Mouse (Mus musculus) heart, postnatal 0 days (tissue): ENCODE data around the gene Adat2. TPM values are rescaled to one million over a fixed set of nuclear protein-coding genes. Genes with fewer than 3 reads are reported as not detected.

Experiments
- ATAC-seq: fragments of 200-750 bp; cut with Nextera tagmentation; 2 replicates; pipeline ENCODE4 v1.8.0; 2017; ENCODE audit warnings: low read depth, moderate number of reproducible peaks, moderate library complexity; ENCODE audit not compliant: insufficient read depth
- DNase-seq: peaks from one replicate; pipeline ENCODE4 v3.0.0-alpha.2; 2016; ENCODE audit warnings: low spot score
- H3K27ac ChIP-seq: fragments of 300-500 bp; sonication (generic); 2 replicates; pipeline ENCODE4 v1.5.1; 2014; ENCODE audit warnings: low read depth, mild to moderate bottlenecking
- H3K27me3 ChIP-seq: fragments of 300-500 bp; sonication (generic); 2 replicates; pipeline ENCODE4 v1.6.1; 2014; ENCODE audit warnings: low read length, mixed read lengths; ENCODE audit not compliant: control insufficient read depth, insufficient read depth
- H3K36me3 ChIP-seq: fragments of 300-500 bp; sonication (generic); replicated peaks from 2 replicates; pipeline ENCODE4 v1.6.1; 2014; ENCODE audit warnings: low read length, mixed read lengths; ENCODE audit not compliant: control insufficient read depth, insufficient read depth
- H3K4me1 ChIP-seq: fragments of 300-500 bp; sonication (generic); 2 replicates; pipeline ENCODE4 v1.6.1; 2014; ENCODE audit warnings: antibody characterized with exemption; ENCODE audit not compliant: control insufficient read depth, insufficient read depth
- H3K4me2 ChIP-seq: fragments of 300-500 bp; sonication (generic); 2 replicates; pipeline ENCODE4 v1.6.1; 2014; ENCODE audit warnings: low read depth, mild to moderate bottlenecking, low read length, moderate library complexity
- H3K4me3 ChIP-seq: fragments of 300-500 bp; sonication (generic); 2 replicates; pipeline ENCODE4 v1.5.1; 2014; ENCODE audit warnings: low read depth, low read length
- H3K9ac ChIP-seq: fragments of 300-500 bp; sonication (generic); replicated peaks from 2 replicates; pipeline ENCODE4 v1.6.1; 2014; ENCODE audit warnings: low read depth, low read length, mixed read lengths
- H3K9me3 ChIP-seq: fragments of 300-500 bp; sonication (generic); replicated peaks from 2 replicates; pipeline ENCODE4 v1.6.1; 2016; ENCODE audit warnings: low read length; ENCODE audit not compliant: control insufficient read depth
- CTCF ChIP-seq: IDR thresholded peaks from 2 replicates; pipeline ENCODE4 v1.5.1; 2016; ENCODE audit warnings: antibody characterized with exemption, control low read depth, low read depth
- EP300 ChIP-seq: IDR thresholded peaks from 2 replicates; pipeline ENCODE4 v1.6.1; 2016; ENCODE audit warnings: antibody characterized with exemption, low read depth
- WGBS: fragments of 180-500 bp; shearing (Covaris S2); extraction: QIAGEN DNeasy Blood & Tissue Kit; methylation state at CpG from one replicate; pipeline ENCODE4 v1.1.7; 2014; 5-methylcytosine and 5-hydroxymethylcytosine counted together
- polyA plus RNA-seq: library from polyadenylated mRNA; unstranded; fragments of >200 nt; fragmentation: Nextera tagmentation; extraction: Ambion mirVana; gene quantifications from 2 replicates; pipeline ENCODE4 v1.2.1, GENCODE M21; 2015
- total RNA-seq: library from RNA; depleted of rRNA; stranded (reverse); fragments of >200 nt; gene quantifications from 2 replicates; pipeline ENCODE4 v1.2.3, GENCODE M21; 2014; ENCODE audit warnings: low replicate concordance

Gene Adat2
- total and polyA plus RNA-seq, 2 experiments from 2014 or later: 0.99 to 2.3 TPM

DNA sequence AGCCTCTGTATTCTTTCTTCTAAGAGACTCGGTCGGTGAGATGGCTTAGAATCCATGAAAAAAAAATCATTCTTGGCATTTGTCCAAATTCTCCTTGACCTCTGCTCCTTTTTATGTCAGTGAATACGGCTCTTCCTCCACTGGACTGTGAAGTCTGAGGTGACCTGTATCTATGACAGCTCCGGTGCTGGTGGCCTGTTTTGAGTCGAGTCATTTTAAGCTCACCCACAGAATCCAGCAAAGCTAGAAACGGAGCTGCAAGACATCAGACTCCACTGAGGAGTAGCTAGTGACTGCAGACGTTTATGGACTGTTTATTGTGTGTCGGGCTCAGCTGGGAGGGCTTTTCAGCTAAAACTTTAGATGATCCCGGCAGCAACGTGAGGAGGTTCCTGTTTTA, 19.3 kb downstream of the Adat2 start:
- no peak for ATAC-seq
- Histone ChIP-seq H3K36me3 (no peaks in the 10 kb centered on the region), H3K4me3 (no peak overlapping the region), H3K9ac (no peak overlapping the region), H3K4me1 (no peaks in the 10 kb centered on the region), H3K9me3 (no peaks in the 10 kb centered on the region), H3K4me2 (no peak overlapping the region), H3K27ac (no peak overlapping the region), H3K27me3 (no peaks in the 10 kb centered on the region)
- TF ChIP-seq CTCF (no peak), EP300 (no peak)
- 39% methylated on average over 10 of the region's 10 CpGs for WGBS
- no peak for DNase-seq

DNA sequence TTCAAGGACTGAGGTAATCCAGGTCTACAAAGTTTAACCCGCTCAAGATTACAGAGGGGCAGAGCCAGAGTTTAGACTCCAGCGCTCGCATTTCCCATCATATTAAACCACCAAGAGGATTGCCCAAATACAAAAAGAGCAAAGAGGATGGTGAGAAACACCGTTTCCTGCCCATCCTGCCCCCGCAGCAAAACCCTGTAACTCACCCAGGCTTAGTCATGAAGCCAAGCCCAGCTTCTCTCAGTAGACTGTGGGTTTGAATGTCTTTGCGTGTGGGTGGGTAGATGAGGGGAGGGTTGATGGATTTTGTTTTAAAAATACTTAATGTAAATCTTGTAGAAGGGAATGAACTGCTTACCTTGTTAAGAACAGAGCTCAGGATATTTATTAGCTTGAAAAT, 19.7 kb downstream of the Adat2 start:
- Histone ChIP-seq H3K27ac (no peak overlapping the region), H3K36me3 (no peaks in the 10 kb centered on the region), H3K4me2 (no peak overlapping the region), H3K9me3 (no peaks in the 10 kb centered on the region), H3K9ac (no peak overlapping the region), H3K4me3 (no peak overlapping the region), H3K4me1 (no peaks in the 10 kb centered on the region), H3K27me3 (no peaks in the 10 kb centered on the region)
- ATAC-seq: no peak
- WGBS: 82% methylated on average over 6 of the region's 6 CpGs
- no peak for DNase-seq
- no peak for TF ChIP-seq EP300
- TF ChIP-seq CTCF: no peak

DNA sequence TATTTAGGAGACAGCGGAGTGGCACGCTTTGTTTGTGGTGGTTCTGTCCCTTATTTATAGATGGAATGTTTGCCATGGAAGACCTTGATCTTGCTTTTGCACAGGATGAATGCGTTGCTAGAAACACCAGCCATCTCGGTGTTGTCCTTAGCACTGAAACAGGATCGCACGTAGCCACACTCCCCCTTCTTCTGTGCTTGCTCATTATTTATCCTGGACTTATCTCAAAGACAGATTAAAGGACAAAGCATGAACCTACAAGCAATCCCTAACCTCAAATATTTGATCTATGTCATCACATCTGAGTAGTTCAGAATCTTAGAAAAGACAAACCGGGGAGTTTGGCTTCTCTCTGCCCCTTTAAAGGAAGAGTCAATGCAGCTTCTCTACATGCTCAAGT, 24.4 kb downstream of the Adat2 start:
- no peaks in the 10 kb centered on the region for H3K27me3 ChIP-seq
- WGBS: 69% methylated on average over 7 of the region's 7 CpGs
- DNase-seq: no peak
- H3K4me3 ChIP-seq: no peak overlapping the region
- H3K9me3 ChIP-seq: no peaks in the 10 kb centered on the region
- H3K27ac ChIP-seq: no peak overlapping the region
- no peak overlapping the region for H3K9ac ChIP-seq
- no peak overlapping the region for H3K4me2 ChIP-seq
- no peaks in the 10 kb centered on the region for H3K36me3 ChIP-seq
- TF ChIP-seq CTCF (no peak), EP300 (no peak)
- H3K4me1 ChIP-seq: no peaks in the 10 kb centered on the region
- ATAC-seq: no peak

DNA sequence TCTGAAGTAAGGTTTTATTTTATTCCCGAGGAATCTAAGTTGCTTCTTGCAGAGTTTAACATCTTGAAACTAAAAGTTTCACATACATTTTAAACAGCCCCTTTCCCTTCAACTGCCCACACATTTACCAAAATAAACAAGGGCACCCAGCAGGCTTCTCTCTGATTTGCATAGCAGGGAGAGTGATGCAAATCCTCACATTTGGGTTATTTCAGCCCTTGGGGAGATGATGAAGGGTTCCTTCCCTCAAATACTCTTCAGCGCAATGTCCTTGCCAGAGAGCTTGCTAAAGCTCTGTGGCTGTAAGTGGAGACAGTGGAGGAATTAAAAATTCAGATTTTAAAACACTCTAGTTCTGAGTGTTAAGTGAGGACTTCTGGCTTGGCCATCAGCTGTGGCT, 35.2 kb downstream of the Adat2 start:
- no peaks in the 10 kb centered on the region for H3K4me1 ChIP-seq
- no peak overlapping the region for H3K4me2 ChIP-seq
- DNase-seq (no peak), ATAC-seq (no peak)
- TF ChIP-seq EP300: no peak
- no peak for TF ChIP-seq CTCF
- H3K9me3 ChIP-seq: peaks cover 4% of the 10 kb centered on the region; the same call in 1 of the 2 replicates
- no peaks in the 10 kb centered on the region for H3K36me3 ChIP-seq
- H3K9ac ChIP-seq: no peak overlapping the region
- no peak overlapping the region for H3K4me3 ChIP-seq
- H3K27ac ChIP-seq: no peak overlapping the region
- H3K27me3 ChIP-seq: no peaks in the 10 kb centered on the region
- WGBS: 52% methylated on average over 2 of the region's 2 CpGs

DNA sequence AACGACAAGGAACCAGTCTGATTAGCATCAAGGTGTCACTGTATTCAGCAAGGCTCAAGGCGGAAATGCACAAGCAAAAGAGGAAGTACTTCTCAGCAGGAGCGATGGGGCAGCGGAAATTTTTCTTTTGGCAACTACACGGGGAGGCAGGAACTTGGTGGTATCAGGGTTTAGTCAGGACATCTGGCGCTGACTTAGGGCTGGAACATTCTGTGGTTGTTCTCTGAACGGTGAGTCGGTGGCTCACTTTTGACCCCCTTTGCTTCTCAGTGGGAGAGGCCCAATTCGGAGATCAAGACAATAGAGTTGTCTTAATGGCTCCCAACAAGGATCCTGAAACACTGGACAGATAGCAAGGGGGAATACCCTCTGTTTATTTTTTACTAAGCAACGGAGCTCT, 39.5 kb downstream of the Adat2 start:
- WGBS: 89% methylated on average over 10 of the region's 10 CpGs
- no peak for ATAC-seq
- H3K27ac ChIP-seq: no peak overlapping the region
- no peaks in the 10 kb centered on the region for H3K4me1 ChIP-seq
- no peak overlapping the region for H3K4me2 ChIP-seq
- H3K9me3 ChIP-seq: peaks cover 4% of the 10 kb centered on the region; the same call in 1 of the 2 replicates
- H3K4me3 ChIP-seq: no peak overlapping the region
- H3K36me3 ChIP-seq: no peaks in the 10 kb centered on the region
- no peak overlapping the region for H3K9ac ChIP-seq
- H3K27me3 ChIP-seq: no peaks in the 10 kb centered on the region
- DNase-seq: no peak
- no peak for TF ChIP-seq EP300
- no peak for TF ChIP-seq CTCF

DNA sequence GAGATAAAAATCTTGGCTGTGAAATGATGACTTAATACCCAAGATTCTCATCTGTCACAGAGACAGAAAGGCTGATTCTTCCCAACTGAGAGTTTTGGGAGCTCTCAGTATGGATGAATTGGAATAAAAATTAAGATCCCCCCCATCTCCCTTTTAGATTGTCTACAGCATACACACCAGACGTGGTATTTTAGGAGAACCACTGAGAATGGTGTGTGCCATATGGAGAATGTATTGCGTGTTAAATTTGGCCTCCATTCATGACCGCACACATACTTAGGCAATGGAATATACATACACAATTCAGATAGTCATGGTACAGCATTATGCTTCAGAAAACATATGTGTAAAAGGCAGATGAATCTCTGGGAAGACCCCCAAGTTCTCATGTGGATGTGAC, 40.8 kb downstream of the Adat2 start:
- no peak overlapping the region for H3K27ac ChIP-seq
- H3K4me1 ChIP-seq: no peaks in the 10 kb centered on the region
- no peaks in the 10 kb centered on the region for H3K36me3 ChIP-seq
- DNase-seq (no peak), ATAC-seq (no peak)
- no peaks in the 10 kb centered on the region for H3K27me3 ChIP-seq
- H3K4me2 ChIP-seq: no peak overlapping the region
- TF ChIP-seq CTCF (no peak), EP300 (no peak)
- no peak overlapping the region for H3K4me3 ChIP-seq
- 82% methylated on average over 3 of the region's 3 CpGs for WGBS
- H3K9me3 ChIP-seq: peaks cover 4% of the 10 kb centered on the region; the same call in 1 of the 2 replicates
- no peak overlapping the region for H3K9ac ChIP-seq
